In the genomic region with DNA sequence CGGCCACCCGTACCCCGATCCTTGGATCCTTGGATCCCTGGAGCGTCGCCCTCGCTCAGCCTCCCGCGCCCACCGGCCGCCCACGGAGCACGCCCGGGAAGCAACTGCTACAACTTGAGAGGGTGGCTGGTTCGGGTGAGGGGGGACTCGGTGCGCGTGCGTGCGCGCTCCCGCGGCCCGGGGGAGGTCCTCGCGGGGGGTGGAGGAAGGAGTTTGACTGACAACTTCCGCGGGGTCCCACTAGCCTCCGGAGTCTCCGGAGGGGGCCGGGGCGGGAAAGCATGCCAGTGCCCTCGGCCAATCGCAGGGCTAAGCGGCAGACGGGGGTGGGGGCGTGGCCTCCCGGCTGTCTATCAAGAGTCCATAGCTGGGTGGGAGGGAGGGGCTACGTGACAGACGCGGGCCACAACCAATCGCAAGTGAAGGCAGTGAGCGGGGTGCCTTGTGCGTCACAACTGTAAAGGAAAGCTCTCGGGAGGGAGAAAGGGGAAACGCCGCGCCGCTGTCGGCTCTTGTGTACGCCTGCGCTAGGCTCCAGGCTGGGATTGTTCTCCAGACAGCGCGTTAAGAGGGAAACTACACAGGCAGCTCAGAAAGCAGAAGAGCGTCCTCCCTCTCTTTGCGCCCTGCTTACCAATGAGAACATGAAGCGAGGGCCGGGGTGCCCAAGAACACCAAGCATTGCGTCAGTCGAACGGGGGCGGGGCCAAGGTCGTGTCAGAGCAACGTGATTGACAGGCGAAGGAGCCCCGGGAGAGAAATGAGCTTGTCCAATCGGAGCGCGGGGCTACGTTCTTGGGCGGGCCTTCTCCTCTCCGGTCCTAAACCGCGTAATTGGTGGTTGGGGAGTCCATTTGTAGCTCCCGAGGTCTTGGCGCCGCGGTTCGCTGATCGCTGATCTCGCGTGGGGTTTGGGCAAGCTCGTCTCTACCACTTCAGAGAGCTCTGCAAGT, we compare ENCODE assay signal across 7 mouse cellular contexts. TPM values are rescaled to one million over a fixed set of nuclear protein-coding genes. Genes with fewer than 3 reads are reported as not detected.
DNase-seq lines count a peak whose midpoint lies in the region; ATAC-seq and TF ChIP-seq lines count a peak whose summit lies in the region.

No protein-coding gene starts in this region.

- ATAC-seq in intestine, postnatal 0 days = peak; percentile 96
- ATAC-seq in midbrain, embryonic 12.5 days (ENCODE audit: low FRiP score, low read depth) = peak; percentile 99

- H3K27ac ChIP-seq in embryonic facial prominence, embryonic 10.5 days (replicated peaks) = peak overlapping the region; percentile 90
- H3K27ac ChIP-seq in intestine, postnatal 0 days (ENCODE audit: low read depth, low read length) = peak overlapping the region; percentile 98
- H3K27ac ChIP-seq in midbrain, embryonic 12.5 days (replicated peaks) = peak overlapping the region; percentile 91
- peak overlapping the region; percentile 96 for H3K27ac ChIP-seq in small intestine, adult 2 months (ENCODE audit: insufficient read depth, low read depth, low read length)

- TF ChIP-seq POLR2A in small intestine, adult 2 months (IDR thresholded peaks at IDR 0.05; ENCODE audit: low read depth, low read length) = peak; percentile 78

- peak; percentile 100 for DNase-seq in adrenal gland, postnatal 10 days
- DNase-seq in embryonic facial prominence, embryonic 10.5 days (ENCODE audit: low spot score) = peak; percentile 100
- peak; percentile 92 for DNase-seq in gonadal fat pad, adult 2 months (ENCODE audit: low read depth)
- peak; percentile 100 for DNase-seq in left cerebral cortex, postnatal 4 days

- H3K27me3 ChIP-seq in embryonic facial prominence, embryonic 10.5 days (replicated peaks; ENCODE audit: low read depth, poor library complexity, severe bottlenecking) = no peaks in the 10 kb centered on the region
- H3K27me3 ChIP-seq in intestine, postnatal 0 days (replicated peaks; ENCODE audit: control insufficient read depth, insufficient read depth, low read length) = no peaks in the 10 kb centered on the region
- peaks cover 8% of the 10 kb centered on the region for H3K27me3 ChIP-seq in midbrain, embryonic 12.5 days
- H3K27me3 ChIP-seq in small intestine, adult 2 months (ENCODE audit: control insufficient read depth, insufficient read depth, low read length) = no peaks in the 10 kb centered on the region

- no peak for TF ChIP-seq CTCF in intestine, postnatal 0 days (IDR thresholded peaks at IDR 0.05; ENCODE audit: low read depth)
- no peak for TF ChIP-seq CTCF in small intestine, adult 2 months (IDR thresholded peaks at IDR 0.05; ENCODE audit: extremely low read depth, insufficient read length, insufficient replicate concordance, low read depth, low read length)

- WGBS in embryonic facial prominence, embryonic 10.5 days = 1% methylated on average over 82 of the region's 82 CpGs
- WGBS in intestine, postnatal 0 days = under 1% methylated on average over 70 of the region's 82 CpGs
- under 1% methylated on average over 82 of the region's 82 CpGs for WGBS in midbrain, embryonic 12.5 days
- under 1% methylated on average over 80 of the region's 82 CpGs for WGBS in small intestine, adult 2 months

- no peaks in the 10 kb centered on the region for H3K9me3 ChIP-seq in embryonic facial prominence, embryonic 10.5 days
- no peaks in the 10 kb centered on the region for H3K9me3 ChIP-seq in intestine, postnatal 0 days (ENCODE audit: control insufficient read depth)
- no peaks in the 10 kb centered on the region for H3K9me3 ChIP-seq in midbrain, embryonic 12.5 days

- peak overlapping the region; percentile 86 for H3K9ac ChIP-seq in intestine, postnatal 0 days (ENCODE audit: low read depth, low read length)
- H3K9ac ChIP-seq in midbrain, embryonic 12.5 days (replicated peaks) = peak overlapping the region; percentile 83

- peak overlapping the region; percentile 68 for H3K4me2 ChIP-seq in intestine, postnatal 0 days (replicated peaks; ENCODE audit: low read depth)
- peak overlapping the region; percentile 69 for H3K4me2 ChIP-seq in midbrain, embryonic 12.5 days (replicated peaks)

- no peaks in the 10 kb centered on the region for H3K36me3 ChIP-seq in embryonic facial prominence, embryonic 10.5 days (replicated peaks)
- H3K36me3 ChIP-seq in intestine, postnatal 0 days (ENCODE audit: control insufficient read depth, insufficient read depth) = no peaks in the 10 kb centered on the region
- H3K36me3 ChIP-seq in midbrain, embryonic 12.5 days = no peaks in the 10 kb centered on the region
- no peaks in the 10 kb centered on the region for H3K36me3 ChIP-seq in small intestine, adult 2 months (ENCODE audit: control insufficient read depth, insufficient read depth, low read length)

- H3K4me3 ChIP-seq in embryonic facial prominence, embryonic 10.5 days = peak overlapping the region; percentile 84
- peak overlapping the region; percentile 73 for H3K4me3 ChIP-seq in intestine, postnatal 0 days (ENCODE audit: low read depth, low read length)
- peak overlapping the region; percentile 80 for H3K4me3 ChIP-seq in midbrain, embryonic 12.5 days
- peak overlapping the region; percentile 93 for H3K4me3 ChIP-seq in small intestine, adult 2 months (ENCODE audit: low read depth, low read length)

- H3K4me1 ChIP-seq in embryonic facial prominence, embryonic 10.5 days = peaks cover 31% of the 10 kb centered on the region
- no peaks in the 10 kb centered on the region for H3K4me1 ChIP-seq in intestine, postnatal 0 days (replicated peaks; ENCODE audit: control insufficient read depth, insufficient read depth, low read length)
- H3K4me1 ChIP-seq in midbrain, embryonic 12.5 days = peaks cover 4% of the 10 kb centered on the region; the same call in 1 of the 2 replicates
- H3K4me1 ChIP-seq in small intestine, adult 2 months (ENCODE audit: control insufficient read depth, insufficient read depth, insufficient read length, low read length) = peaks cover 5% of the 10 kb centered on the region; the same call in 1 of the 2 replicates

- intact Hi-C loops in left cerebral cortex, postnatal 4 days (cut with DNase I) = no loop called here

RNA-seq across cellular contexts. Expression of gene Ppp2r5a, which starts 5.9 kb away (rescaled TPM):
- total RNA-seq in adrenal gland, postnatal 10 days (2021) = 100 to 1,000 TPM; 225 TPM
- 10.5 and 12.1 TPM in 2 replicates for polyA plus RNA-seq in embryonic facial prominence, embryonic 10.5 days (2016; fragmentation: Nextera tagmentation; extraction: Ambion mirVana)
- polyA plus RNA-seq in gonadal fat pad, adult 2 months (2012; rRNA removed) = 129 and 169 TPM in 2 replicates
- polyA plus RNA-seq in intestine, postnatal 0 days (2015; fragmentation: Nextera tagmentation; extraction: Ambion mirVana) = 28.7 and 31.7 TPM in 2 replicates
- total RNA-seq in left cerebral cortex, postnatal 4 days (2021) = 10 to 100 TPM; 33.5 to 35.5 TPM
- polyA plus RNA-seq in midbrain, embryonic 12.5 days (2016; fragmentation: Nextera tagmentation; extraction: Ambion mirVana) = 11.3 and 12.3 TPM in 2 replicates
- polyA plus RNA-seq in small intestine, adult 2 months (2012; rRNA removed) = 18.5 and 46.6 TPM in 2 replicates

Comparison
In these comparisons a context has a peak if more than half of its experiments do, and no peak if none do; other contexts are left out.
1. Peak in every context shown above with its lines: DNase-seq, ATAC-seq, H3K4me3 ChIP-seq and H3K27ac ChIP-seq.